Mouse (Mus musculus) hindbrain, embryonic 11.5 days (tissue): ENCODE data around the gene Zbtb17. TPM values are rescaled to one million over a fixed set of nuclear protein-coding genes. Genes with fewer than 3 reads are reported as not detected.

ENCODE experiments used
- ATAC-seq: fragments of 200-750 bp; cut with Nextera tagmentation; 2 replicates; pipeline ENCODE4 v1.8.0; 2017; ENCODE audit warnings: mild to moderate bottlenecking, moderate TSS enrichment, moderate library complexity; ENCODE audit not compliant: low FRiP score
- DNase-seq: peaks from one replicate; pipeline ENCODE4 v3.0.0-alpha.2; 2015; ENCODE audit warnings: low spot score
- H3K27ac ChIP-seq: fragments of 300-500 bp; sonication (generic); 2 replicates; pipeline ENCODE4 v1.5.1; 2014; ENCODE audit warnings: mild to moderate bottlenecking, low read depth, low read length
- H3K27me3 ChIP-seq: fragments of 300-500 bp; sonication (generic); 2 replicates; pipeline ENCODE4 v1.6.1; 2014; ENCODE audit warnings: mild to moderate bottlenecking, low read length, moderate library complexity, mixed read lengths; ENCODE audit not compliant: control insufficient read depth, insufficient read depth
- H3K36me3 ChIP-seq: fragments of 300-500 bp; sonication (generic); 2 replicates; pipeline ENCODE4 v1.6.1; 2014; ENCODE audit warnings: mild to moderate bottlenecking, low read length, moderate library complexity, mixed read lengths; ENCODE audit not compliant: control insufficient read depth, insufficient read depth
- H3K4me1 ChIP-seq: fragments of 300-500 bp; sonication (generic); replicated peaks from 2 replicates; pipeline ENCODE4 v1.6.1; 2014; ENCODE audit warnings: low read length, mixed read lengths; ENCODE audit not compliant: control insufficient read depth, insufficient read depth
- H3K4me2 ChIP-seq: fragments of 300-500 bp; sonication (generic); replicated peaks from 2 replicates; pipeline ENCODE4 v1.6.1; 2014; ENCODE audit warnings: mild to moderate bottlenecking, low read depth, low read length
- H3K4me3 ChIP-seq: fragments of 300-500 bp; sonication (generic); 2 replicates; pipeline ENCODE4 v1.5.1; 2014; ENCODE audit warnings: low read depth, low read length
- H3K9ac ChIP-seq: fragments of 300-500 bp; sonication (generic); 2 replicates; pipeline ENCODE4 v1.6.1; 2014; ENCODE audit warnings: low read depth, low read length
- H3K9me3 ChIP-seq: fragments of 300-500 bp; sonication (generic); 2 replicates; pipeline ENCODE4 v1.6.1; 2016; ENCODE audit warnings: low read length; ENCODE audit not compliant: control insufficient read depth
- WGBS: fragments of 180-500 bp; shearing (Covaris S2); extraction: QIAGEN DNeasy Blood & Tissue Kit; methylation state at CpG from one replicate; pipeline ENCODE4 v1.1.7; 2014; 5-methylcytosine and 5-hydroxymethylcytosine counted together
- polyA plus RNA-seq: library from polyadenylated mRNA; unstranded; fragments of >200 nt; fragmentation: Nextera tagmentation; extraction: Ambion mirVana; gene quantifications from 2 replicates; pipeline ENCODE4 v1.2.1, GENCODE M21; 2014

Gene Zbtb17
- polyA plus RNA-seq, 1 experiment from 2014 or later = 38.9 TPM

- Histone ChIP-seq H3K4me3 (no peak overlapping the region), H3K4me2 (no peak overlapping the region), H3K36me3 (peaks cover 4% of the 10 kb centered on the region; the same call in 1 of the 2 replicates), H3K27me3 (no peaks in the 10 kb centered on the region), H3K4me1 (no peaks in the 10 kb centered on the region), H3K27ac (no peak overlapping the region), H3K9me3 (no peaks in the 10 kb centered on the region), H3K9ac (no peak overlapping the region)
- ATAC-seq = no peak
- DNase-seq = no peak
- WGBS = 95% methylated on average over 2 of the region's 2 CpGs
Measured at GRCm38 (mm10) chr4:141451251-141451650, 6.8 kb downstream of the Zbtb17 start.

- Histone ChIP-seq H3K4me2 (no peak overlapping the region), H3K9me3 (no peaks in the 10 kb centered on the region), H3K27ac (no peak overlapping the region), H3K4me1 (no peaks in the 10 kb centered on the region), H3K36me3 (peaks cover 6% of the 10 kb centered on the region; the same call in 1 of the 2 replicates), H3K4me3 (no peak overlapping the region), H3K9ac (no peak overlapping the region), H3K27me3 (no peaks in the 10 kb centered on the region)
- WGBS = 95% methylated on average over 9 of the region's 9 CpGs
- DNase-seq (no peak), ATAC-seq (no peak)
Measured at GRCm38 (mm10) chr4:141451916-141452450, 7.5 kb downstream of the Zbtb17 start.

GRCm38 (mm10) chr4:141454581-141455350, 10.3 kb downstream of the Zbtb17 start:
- 85% methylated on average over 14 of the region's 14 CpGs for WGBS
- Histone ChIP-seq H3K36me3 (0 out of 2 replicates have a peak, but pooled peaks cover 2% of the 10 kb centered on the region), H3K4me1 (peaks cover 6% of the 10 kb centered on the region; the same call in 1 of the 2 replicates), H3K9me3 (no peaks in the 10 kb centered on the region), H3K27ac (no peak overlapping the region), H3K9ac (no peak overlapping the region), H3K4me3 (no peak overlapping the region), H3K4me2 (no peak overlapping the region), H3K27me3 (no peaks in the 10 kb centered on the region)
- ATAC-seq = no peak
- DNase-seq = no peak

GRCm38 (mm10) chr4:141455526-141455925, 11.1 kb downstream of the Zbtb17 start:
- H3K9me3 ChIP-seq = no peaks in the 10 kb centered on the region
- no peak overlapping the region for H3K9ac ChIP-seq
- 82% methylated on average over 4 of the region's 4 CpGs for WGBS
- H3K27ac ChIP-seq = no peak overlapping the region
- peaks cover 6% of the 10 kb centered on the region; the same call in 1 of the 2 replicates for H3K4me1 ChIP-seq
- ATAC-seq (no peak), DNase-seq (no peak)
- no peaks in the 10 kb centered on the region for H3K27me3 ChIP-seq
- H3K4me2 ChIP-seq = no peak overlapping the region
- no peak overlapping the region for H3K4me3 ChIP-seq
- H3K36me3 ChIP-seq = 0 out of 2 replicates have a peak, but pooled peaks cover 2% of the 10 kb centered on the region

- 94% methylated on average over 14 of the region's 14 CpGs for WGBS
Measured at GRCm38 (mm10) chr4:141456193-141456938, 11.9 kb downstream of the Zbtb17 start.

GRCm38 (mm10) chr4:141458236-141458635, 13.8 kb downstream of the Zbtb17 start:
- 0 out of 2 replicates have a peak overlapping the region, but pooled peaks have one; percentile 15 for H3K9ac ChIP-seq
- H3K4me3 ChIP-seq = no peak overlapping the region
- ATAC-seq (peak; percentile 48; the same call in 1 of the 2 replicates), DNase-seq (no peak)
- no peaks in the 10 kb centered on the region for H3K9me3 ChIP-seq
- H3K36me3 ChIP-seq = peaks cover 2% of the 10 kb centered on the region; the same call in 1 of the 2 replicates
- peak overlapping the region; percentile 62; the same call in 1 of the 2 replicates for H3K27ac ChIP-seq
- H3K4me2 ChIP-seq = no peak overlapping the region
- WGBS = 14% methylated on average over 7 of the region's 7 CpGs
- H3K27me3 ChIP-seq = no peaks in the 10 kb centered on the region
- peaks cover 6% of the 10 kb centered on the region; the same call in 1 of the 2 replicates for H3K4me1 ChIP-seq

More at GRCm38 (mm10) chr4:141456193-141456938, 11.9 kb downstream of the Zbtb17 start:
- no peaks in the 10 kb centered on the region for H3K9me3 ChIP-seq
- DNase-seq (no peak), ATAC-seq (no peak)
- H3K4me3 ChIP-seq = no peak overlapping the region
- H3K4me2 ChIP-seq = no peak overlapping the region
- peaks cover 6% of the 10 kb centered on the region; the same call in 1 of the 2 replicates for H3K4me1 ChIP-seq
- H3K27ac ChIP-seq = no peak overlapping the region
- 0 out of 2 replicates have a peak, but pooled peaks cover 2% of the 10 kb centered on the region for H3K36me3 ChIP-seq
- H3K27me3 ChIP-seq = no peaks in the 10 kb centered on the region
- H3K9ac ChIP-seq = no peak overlapping the region

GRCm38 (mm10) chr4:141458888-141459287, 14.4 kb downstream of the Zbtb17 start:
- H3K36me3 ChIP-seq = peaks cover 2% of the 10 kb centered on the region; the same call in 1 of the 2 replicates
- ATAC-seq = no peak
- no peaks in the 10 kb centered on the region for H3K27me3 ChIP-seq
- no peak for DNase-seq
- no peak overlapping the region for H3K9ac ChIP-seq
- H3K9me3 ChIP-seq = no peaks in the 10 kb centered on the region
- H3K4me1 ChIP-seq = peaks cover 6% of the 10 kb centered on the region; the same call in 1 of the 2 replicates
- H3K27ac ChIP-seq = no peak overlapping the region
- H3K4me3 ChIP-seq = no peak overlapping the region
- WGBS = 64% methylated on average over 3 of the region's 3 CpGs
- no peak overlapping the region for H3K4me2 ChIP-seq

GRCm38 (mm10) chr4:141459766-141460165, 15.3 kb downstream of the Zbtb17 start:
- DNase-seq = no peak
- WGBS = 88% methylated on average over 9 of the region's 9 CpGs
- H3K36me3 ChIP-seq = peaks cover 8% of the 10 kb centered on the region; the same call in 1 of the 2 replicates
- no peak overlapping the region for H3K4me3 ChIP-seq
- no peak overlapping the region for H3K4me2 ChIP-seq
- no peak overlapping the region for H3K9ac ChIP-seq
- H3K4me1 ChIP-seq = peaks cover 6% of the 10 kb centered on the region; the same call in 1 of the 2 replicates
- H3K9me3 ChIP-seq = no peaks in the 10 kb centered on the region
- ATAC-seq = no peak
- no peaks in the 10 kb centered on the region for H3K27me3 ChIP-seq
- no peak overlapping the region for H3K27ac ChIP-seq
